Mouse (Mus musculus) embryo, embryonic 10.5 days (tissue): Measurements from ENCODE around the gene Kcna6.

Source experiments
- DNase-seq: peaks from one replicate; pipeline ENCODE4 v3.0.0-alpha.2; 2015; ENCODE audit warnings: low spot score

Kcna6 gene

DNA sequence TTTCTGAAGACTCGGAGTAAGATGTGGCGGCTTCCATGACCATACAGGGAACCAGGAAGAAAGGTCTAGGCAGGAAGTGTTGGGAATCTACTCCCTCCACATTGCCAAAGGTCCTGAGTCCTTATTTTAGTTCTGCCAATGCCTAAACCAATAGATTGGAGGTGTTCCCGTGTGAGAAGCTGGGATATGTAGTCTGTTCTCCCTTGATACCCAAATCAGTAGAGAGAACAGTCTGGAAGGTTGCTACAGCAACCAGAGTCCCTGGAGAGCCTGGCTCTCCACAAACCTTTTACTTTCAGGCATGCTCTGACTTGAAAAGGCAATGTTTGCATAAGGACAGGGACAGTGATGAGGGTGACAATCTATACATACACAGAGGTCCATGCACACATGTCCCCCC is 4.7 kb downstream of the Kcna6 start:
- no peak for DNase-seq

GRCm38 (mm10) chr6:126732645-126733044 is 7.8 kb downstream of the Kcna6 start:
- DNase-seq = no peak

DNA sequence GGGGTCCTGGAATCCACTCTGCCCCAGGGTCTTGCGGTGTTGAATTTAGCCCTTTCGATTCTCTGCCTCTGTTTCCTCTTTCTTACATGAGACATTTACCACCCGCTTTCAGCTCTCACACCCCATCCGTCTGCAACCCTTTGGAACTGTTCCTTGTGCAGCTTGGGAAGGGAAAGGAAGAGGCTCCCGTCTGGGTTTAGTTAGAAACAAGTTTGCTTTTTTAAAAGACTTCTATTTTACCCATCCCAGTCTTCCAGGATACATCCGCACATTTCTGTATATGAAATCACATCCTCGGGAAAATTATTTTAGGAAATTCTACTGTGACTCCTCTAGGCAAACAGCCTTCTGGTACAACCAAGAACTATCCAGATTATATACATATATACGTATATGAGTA is 11.7 kb downstream of the Kcna6 start:
- DNase-seq = no peak

- DNase-seq = no peak
Observed at GRCm38 (mm10) chr6:126718423-126719087, 21.9 kb downstream of the Kcna6 start.

DNA sequence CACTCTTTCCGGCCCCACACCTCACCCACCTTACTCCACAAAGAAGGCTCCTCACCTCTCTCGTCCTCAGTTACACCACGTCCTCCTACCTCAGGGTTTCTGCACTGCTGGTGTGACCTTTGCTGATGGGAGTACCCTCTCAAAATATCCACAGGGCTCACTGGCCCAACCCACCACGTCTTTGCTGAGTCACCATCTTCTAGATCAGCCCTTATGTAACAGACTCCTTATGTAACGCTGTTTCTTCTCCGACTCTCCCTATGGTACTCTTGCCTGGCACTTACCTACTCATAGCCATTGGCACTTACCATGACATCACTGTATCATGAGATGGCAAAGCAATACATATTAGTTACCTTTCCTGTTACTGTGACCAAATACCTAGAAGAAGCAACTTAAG is 27.9 kb downstream of the Kcna6 start:
- no peak for DNase-seq

DNA sequence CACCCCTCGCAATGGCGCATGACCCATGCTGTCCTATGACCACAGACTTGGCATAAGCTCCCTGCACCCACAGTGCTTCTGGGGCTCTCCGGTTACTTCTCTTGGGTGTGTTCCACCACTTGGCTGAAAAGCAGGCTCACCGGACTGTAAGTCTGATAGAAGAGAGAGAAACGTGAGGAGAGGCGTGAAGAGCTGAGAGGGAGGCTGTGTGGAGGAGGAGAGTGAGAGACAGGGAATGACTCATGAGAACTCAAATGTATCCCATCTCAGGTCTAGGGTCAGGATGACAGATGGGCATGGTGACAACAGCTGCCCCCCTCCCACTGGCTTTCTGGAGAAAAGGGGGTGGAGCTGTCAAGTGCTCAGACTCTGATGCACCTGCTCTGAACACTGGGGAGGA is 34.5 kb downstream of the Kcna6 start:
- DNase-seq = no peak

- DNase-seq = peak; percentile 80
Observed at GRCm38 (mm10) chr6:126704430-126704829, 36.0 kb downstream of the Kcna6 start.

- peak; percentile 88 for DNase-seq
Observed at GRCm38 (mm10) chr6:126702116-126702515, 38.4 kb downstream of the Kcna6 start.

DNA sequence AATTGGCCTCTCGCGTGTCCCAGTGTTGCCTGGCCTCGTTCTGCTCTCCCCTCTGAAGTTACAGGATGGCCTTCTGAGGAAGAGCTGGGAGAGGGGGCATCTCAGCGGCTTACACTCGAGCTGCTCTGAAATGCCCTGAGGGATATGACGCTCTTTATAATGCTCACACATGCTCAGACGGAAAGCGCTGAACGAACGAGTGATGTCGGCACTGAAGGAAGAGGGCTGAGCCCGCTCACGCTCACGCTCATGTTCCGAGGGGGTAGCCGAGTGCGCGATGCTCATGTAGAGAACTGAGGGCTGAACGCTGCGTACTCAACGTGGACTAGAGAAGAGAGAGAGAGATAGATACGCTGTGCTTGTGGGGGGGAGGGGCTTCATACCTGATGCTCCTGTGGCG is 39.3 kb downstream of the Kcna6 start:
- no peak for DNase-seq

GRCm38 (mm10) chr6:126699995-126700394 is 40.5 kb downstream of the Kcna6 start:
- DNase-seq = no peak

DNA sequence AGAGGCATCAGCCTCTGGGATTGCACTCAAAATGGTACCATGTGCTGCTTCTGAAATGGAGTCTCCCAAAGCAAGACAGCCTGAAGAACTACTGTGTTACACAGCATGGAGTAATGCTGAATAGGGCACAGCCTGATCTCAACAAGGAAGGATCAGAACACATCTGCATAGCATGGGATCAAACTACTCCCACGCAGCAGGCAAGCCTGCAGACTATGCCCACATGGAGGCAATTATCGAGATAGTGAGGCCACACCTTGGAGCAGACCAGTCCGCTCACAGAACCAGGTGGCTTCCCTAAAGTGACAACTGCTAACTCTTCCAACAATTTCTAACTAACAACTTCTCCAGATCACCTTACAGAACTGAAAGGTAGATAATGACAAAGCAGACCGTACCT is 53.4 kb downstream of the Kcna6 start:
- DNase-seq = no peak

- DNase-seq = no peak
Observed at GRCm38 (mm10) chr6:126685135-126685534, 55.3 kb downstream of the Kcna6 start.

DNA sequence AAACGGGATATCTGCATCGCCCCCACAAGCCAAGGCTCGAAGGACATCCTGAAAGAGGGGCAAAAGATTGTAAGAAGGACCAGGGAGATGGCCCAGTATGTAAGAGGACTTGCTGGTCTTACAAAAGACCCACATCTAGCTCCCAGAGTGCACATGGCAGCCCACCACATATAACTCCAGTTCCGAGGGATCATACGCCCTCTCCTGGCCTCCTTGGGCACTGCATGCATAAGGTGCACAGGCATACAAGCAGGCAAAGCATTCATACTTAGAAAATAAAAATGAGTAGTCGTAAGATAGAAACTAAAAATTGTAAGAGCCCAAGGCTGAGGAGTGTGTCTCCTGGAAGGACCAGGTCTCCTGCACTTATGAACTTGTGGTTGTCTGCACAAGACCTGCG is 61.5 kb downstream of the Kcna6 start:
- DNase-seq = peak; percentile 58

DNA sequence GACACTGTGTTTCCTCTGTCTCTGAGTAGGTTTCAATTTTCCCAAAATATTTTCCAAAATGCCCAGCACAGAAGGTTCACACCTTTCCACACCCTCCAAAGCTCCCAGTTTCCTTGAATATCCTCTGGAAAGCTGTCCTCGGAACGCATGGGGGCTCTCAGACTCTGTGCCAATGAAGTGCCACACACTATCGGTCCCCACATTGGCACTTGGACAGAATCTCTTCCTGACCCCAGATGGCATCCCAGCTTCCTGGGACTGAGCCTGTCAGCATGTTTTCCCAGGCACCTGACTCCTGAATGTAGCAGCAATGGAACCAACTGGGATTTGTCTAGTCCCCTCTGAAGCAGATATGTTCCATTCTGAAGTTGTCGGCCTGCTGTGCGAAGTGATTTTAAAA is 73.5 kb downstream of the Kcna6 start:
- no peak for DNase-seq

- DNase-seq = no peak
Observed at GRCm38 (mm10) chr6:126666091-126666490, 74.4 kb downstream of the Kcna6 start.

GRCm38 (mm10) chr6:126664569-126664968 is 75.9 kb downstream of the Kcna6 start:
- no peak for DNase-seq
